Mouse (Mus musculus): ENCODE measurements around the gene Olfr1161.
"Not testable (repeated sequence)": the region's sequence is repeated elsewhere in the genome, so short reads cannot be mapped to it uniquely, and the experiment has no call there.

Olfr1161 gene

GRCm38 (mm10) chr2:88022474-88022873, at the start of gene Olfr1161:
Gene Olfr1161, plus strand, starts transcription at chr2:88022774.
- not testable (repeated sequence) for DNase-seq

- DNase-seq, result no peak
Observed at GRCm38 (mm10) chr2:87974563-87974962, 48.0 kb upstream of the Olfr1161 start, which contains the start of gene Olfr74. Gene Olfr74, minus strand, starts transcription at chr2:87974663.

GRCm38 (mm10) chr2:87989813-87990212, 32.8 kb upstream of the Olfr1161 start, which contains the start of gene Olfr1158:
Gene Olfr1158, plus strand, starts transcription at chr2:87990113.
- no peak for DNase-seq

- DNase-seq, result no peak
Observed at GRCm38 (mm10) chr2:88007515-88008318, 14.9 kb upstream of the Olfr1161 start, which contains the start of gene Olfr1160. Gene Olfr1160, minus strand, starts transcription at chr2:88008268.

- no peak for DNase-seq
Observed at GRCm38 (mm10) chr2:88037599-88037998, 15.0 kb downstream of the Olfr1161 start, which contains the start of gene Olfr73. Gene Olfr73, minus strand, starts transcription at chr2:88037699.

- no peak for DNase-seq
Observed at GRCm38 (mm10) chr2:88051029-88051428, 28.5 kb downstream of the Olfr1161 start, which contains the start of gene Olfr1162. Gene Olfr1162, minus strand, starts transcription at chr2:88051129.

GRCm38 (mm10) chr2:88063587-88063986, 41.0 kb downstream of the Olfr1161 start:
- DNase-seq, result no peak

- no peak for DNase-seq
Observed at GRCm38 (mm10) chr2:88071730-88072129, 49.2 kb downstream of the Olfr1161 start, which contains the start of gene Olfr1163. Gene Olfr1163, minus strand, starts transcription at chr2:88071830.

Measured in cerebellum, adult 18-20 months (tissue).